Mouse (Mus musculus): ENCODE results near the gene Nup37.

Nup37 gene

DNA sequence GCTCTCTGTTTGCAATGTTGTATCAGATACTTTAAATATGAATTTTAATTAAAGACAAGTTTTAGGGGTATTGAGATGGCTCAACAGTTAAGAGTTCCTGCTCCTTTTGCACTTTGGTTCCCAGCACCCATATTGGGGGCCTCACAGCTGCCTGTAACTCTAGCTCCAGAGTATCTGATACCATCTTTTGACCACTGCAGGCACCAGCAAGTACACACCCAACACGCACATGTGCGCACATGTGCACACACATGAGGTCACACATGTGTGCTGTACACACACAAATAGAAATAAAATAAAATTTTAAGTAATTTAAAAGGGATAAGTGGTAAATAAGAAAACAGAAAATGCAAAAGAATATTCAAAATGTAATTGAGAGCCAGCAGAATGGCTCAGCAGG is 81.2 kb downstream of the Nup37 start:
- DNase-seq (ENCODE audit: low read depth, low spot score) = no peak

Data from ZHBTc4 (cell line).